Mouse (Mus musculus) myocyte (in vitro differentiated cells): Measurements from ENCODE around the gene Fam107b. TPM values are rescaled to one million over a fixed set of nuclear protein-coding genes. Genes with fewer than 3 reads are reported as not detected.

Experiments
- H3K27me3 ChIP-seq: one replicate; pipeline ENCODE4 v1.6.1; 2011; ENCODE audit not compliant: control insufficient read depth, insufficient read depth, insufficient read length
- H3K36me3 ChIP-seq: one replicate; pipeline ENCODE4 v1.6.1; 2011; ENCODE audit not compliant: control insufficient read depth, insufficient read depth
- H3K4me2 ChIP-seq: one replicate; pipeline ENCODE4 v1.6.1; 2011; ENCODE audit warnings: low read depth, control low read depth
- H3K4me3 ChIP-seq: one replicate; pipeline ENCODE4 v1.5.1; 2011; ENCODE audit warnings: mild to moderate bottlenecking, control low read depth, moderate library complexity
- H3K79me2 ChIP-seq: one replicate; pipeline ENCODE4 v1.6.1; 2011; ENCODE audit not compliant: control insufficient read depth, insufficient read depth
- H3ac ChIP-seq: one replicate; pipeline ENCODE4 v1.6.1; 2011; ENCODE audit not compliant: control insufficient read depth, insufficient read length
- CEBPB ChIP-seq: IDR thresholded peaks from 2 replicates; pipeline ENCODE4 v1.6.1; 2011; ENCODE audit warnings: mild to moderate bottlenecking, moderate library complexity; ENCODE audit not compliant: poor library complexity, insufficient read depth, severe bottlenecking
- E2F4 ChIP-seq: IDR thresholded peaks from one replicate; pipeline ENCODE4 v1.6.1; 2011; ENCODE audit warnings: mild to moderate bottlenecking, control low read depth, moderate library complexity; ENCODE audit not compliant: insufficient read depth
- MAX ChIP-seq: IDR thresholded peaks from one replicate; pipeline ENCODE4 v1.6.1; 2011; ENCODE audit warnings: low read depth, mild to moderate bottlenecking, control low read depth
- MYOD1 ChIP-seq, 3 experiments: IDR thresholded peaks; one replicate each; pipeline ENCODE4 v1.6.1; 2011; ENCODE audit warnings: control low read depth in 2 of 3, low read depth in 2 of 3, mild to moderate bottlenecking in 2 of 3, moderate library complexity in 1 of 3; ENCODE audit not compliant: insufficient read length in 2 of 3, control insufficient read depth in 1 of 3
- MYOG ChIP-seq, 3 experiments: IDR thresholded peaks; one replicate each; pipeline ENCODE4 v1.6.1; 2011; ENCODE audit warnings: control low read depth in 2 of 3, low read depth in 2 of 3, mild to moderate bottlenecking in 2 of 3; ENCODE audit not compliant: insufficient read length in 2 of 3, control insufficient read depth in 1 of 3, insufficient read depth in 1 of 3
- POLR2A ChIP-seq: IDR thresholded peaks from one replicate; pipeline ENCODE4 v1.6.1; 2011; ENCODE audit warnings: low read depth, mild to moderate bottlenecking, control low read depth, moderate library complexity; ENCODE audit not compliant: insufficient read length
- POLR2AphosphoS2 ChIP-seq: IDR thresholded peaks from one replicate; pipeline ENCODE4 v1.6.1; 2011; ENCODE audit warnings: low read depth, control low read depth; ENCODE audit not compliant: insufficient read length
- REST ChIP-seq: IDR thresholded peaks from one replicate; pipeline ENCODE4 v1.6.1; 2011; ENCODE audit warnings: mild to moderate bottlenecking, control low read depth, moderate library complexity; ENCODE audit not compliant: insufficient read depth, insufficient read length
- SRF ChIP-seq: IDR thresholded peaks from one replicate; pipeline ENCODE4 v1.6.1; 2011; ENCODE audit warnings: low read depth; ENCODE audit not compliant: control insufficient read depth, insufficient read length
- TCF12 ChIP-seq: IDR thresholded peaks from one replicate; pipeline ENCODE4 v1.6.1; 2011; ENCODE audit warnings: mild to moderate bottlenecking, control low read depth; ENCODE audit not compliant: poor library complexity, insufficient read depth, severe bottlenecking
- TCF3 ChIP-seq: IDR thresholded peaks from one replicate; pipeline ENCODE4 v1.6.1; 2011; ENCODE audit warnings: low read depth, control low read depth; ENCODE audit not compliant: insufficient read length
- USF1 ChIP-seq: IDR thresholded peaks from one replicate; pipeline ENCODE4 v1.6.1; 2011; ENCODE audit warnings: low read depth, mild to moderate bottlenecking, control low read depth, moderate library complexity
- polyA plus RNA-seq: library from polyadenylated mRNA; unstranded; fragments of >200 nt; fragmentation: generic; extraction: Trizol; gene quantifications from one replicate; pipeline ENCODE4 v1.2.1, GENCODE M21; 2012; ENCODE audit warnings: missing spikeins

Gene Fam107b
- polyA plus RNA-seq, 1 experiment: 10.0 TPM

DNA sequence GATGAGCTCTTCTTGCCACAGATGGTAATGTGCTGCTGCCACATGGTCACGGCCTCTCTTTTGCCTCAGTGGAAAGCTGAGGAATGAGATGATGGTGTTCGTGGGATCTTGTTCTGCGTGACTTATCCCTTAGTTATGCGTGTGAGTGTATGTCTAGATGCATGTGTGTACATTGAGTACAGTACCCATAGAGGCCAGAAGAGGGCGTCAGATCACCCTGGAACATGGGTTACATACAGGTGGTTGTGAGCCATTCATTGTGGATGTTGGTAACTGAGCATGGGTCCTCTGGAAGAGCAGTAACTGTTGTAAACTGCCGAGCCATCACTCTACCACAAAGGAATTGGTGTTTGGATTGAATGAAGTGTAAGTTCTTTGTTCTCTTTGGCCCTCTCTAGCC lies 188.1 kb downstream of the Fam107b start:
- H3K79me2 ChIP-seq: peaks cover 28% of the 10 kb centered on the region
- H3K36me3 ChIP-seq: no peaks in the 10 kb centered on the region
- no peak overlapping the region for H3K4me2 ChIP-seq
- H3ac ChIP-seq: no peak overlapping the region
- TF ChIP-seq POLR2A: no peak
- no peak for TF ChIP-seq E2F4
- no peak for TF ChIP-seq TCF12
- no peak for TF ChIP-seq POLR2AphosphoS2
- no peak for TF ChIP-seq MYOG (IDR thresholded peaks at IDR 0.05; ENCODE audit: control insufficient read depth in 1 of 3, insufficient read depth in 1 of 3, insufficient read length in 2 of 3, low read depth in 2 of 3)
- no peak for TF ChIP-seq REST
- no peak for TF ChIP-seq MAX
- TF ChIP-seq USF1: no peak
- no peak for TF ChIP-seq SRF
- TF ChIP-seq CEBPB: no peak
- no peak for TF ChIP-seq MYOD1 (IDR thresholded peaks at IDR 0.05; ENCODE audit: control insufficient read depth in 1 of 3, insufficient read length in 2 of 3, low read depth in 2 of 3)
- no peak for TF ChIP-seq TCF3
- no peak overlapping the region for H3K4me3 ChIP-seq
- no peaks in the 10 kb centered on the region for H3K27me3 ChIP-seq

- H3K79me2 ChIP-seq: peaks cover 32% of the 10 kb centered on the region
- H3K27me3 ChIP-seq: no peaks in the 10 kb centered on the region
- no peak overlapping the region for H3K4me3 ChIP-seq
- TF ChIP-seq TCF3 (no peak), REST (no peak)
- no peak overlapping the region for H3ac ChIP-seq
- H3K36me3 ChIP-seq: no peaks in the 10 kb centered on the region
- no peak overlapping the region for H3K4me2 ChIP-seq
These were observed 190.0 kb downstream of the Fam107b start for GRCm38 (mm10) chr2:3760234-3760836.

GRCm38 (mm10) chr2:3764136-3764535 lies 193.8 kb downstream of the Fam107b start:
- Histone ChIP-seq H3K79me2 (peaks cover 41% of the 10 kb centered on the region), H3ac (no peak overlapping the region), H3K36me3 (no peaks in the 10 kb centered on the region), H3K4me2 (peak overlapping the region; percentile 12), H3K4me3 (no peak overlapping the region), H3K27me3 (no peaks in the 10 kb centered on the region)
- TF ChIP-seq CEBPB (peak; percentile 81; the same call in 1 of the 2 replicates), REST (no peak)

DNA sequence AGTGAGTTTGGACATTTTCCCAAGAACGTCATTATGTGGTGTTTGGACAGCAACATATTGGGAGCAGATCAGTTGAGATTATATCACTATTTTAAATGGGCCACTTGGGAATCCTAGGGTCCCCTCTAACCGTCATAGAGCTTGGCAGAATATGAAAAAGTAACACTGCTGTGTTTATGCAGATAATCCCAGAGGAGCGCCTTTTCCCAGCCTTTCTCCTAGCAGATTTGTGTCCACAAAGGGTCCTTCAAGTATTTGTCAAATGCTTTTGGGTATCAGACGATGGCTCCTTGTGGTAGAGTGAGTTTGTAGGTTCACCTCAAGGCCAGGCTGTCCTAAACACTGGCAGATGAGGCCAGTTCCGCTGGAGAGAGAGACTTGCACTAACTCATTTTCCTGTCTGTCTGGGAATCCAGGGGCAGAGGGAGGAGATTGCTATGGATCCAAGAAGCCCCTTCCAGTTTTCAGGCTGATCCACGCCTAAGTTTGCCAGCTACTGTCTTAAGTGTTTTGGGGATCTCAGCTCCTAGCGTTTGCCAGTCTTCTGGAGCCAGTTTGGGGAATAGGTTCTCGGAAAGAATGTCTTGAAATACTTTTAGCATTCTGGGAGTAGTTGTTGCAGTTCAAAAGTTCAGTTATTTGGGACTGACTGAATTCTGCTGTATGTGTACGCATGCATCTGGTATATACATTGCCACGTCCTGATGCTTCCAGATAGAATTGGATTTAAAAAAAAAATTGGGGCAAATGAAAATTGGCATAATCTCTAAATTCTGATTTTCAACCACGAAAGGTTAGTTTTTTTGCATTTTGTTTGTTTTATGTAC lies 195.9 kb downstream of the Fam107b start:
- no peaks in the 10 kb centered on the region for H3K36me3 ChIP-seq
- no peak overlapping the region for H3K4me2 ChIP-seq
- no peak for TF ChIP-seq E2F4
- no peak for TF ChIP-seq MYOG (IDR thresholded peaks at IDR 0.05; ENCODE audit: control insufficient read depth in 1 of 3, insufficient read depth in 1 of 3, insufficient read length in 2 of 3, low read depth in 2 of 3)
- TF ChIP-seq REST: no peak
- TF ChIP-seq MYOD1 (IDR thresholded peaks at IDR 0.05; ENCODE audit: control insufficient read depth in 1 of 3, insufficient read length in 2 of 3, low read depth in 2 of 3): no peak
- TF ChIP-seq SRF: no peak
- no peak for TF ChIP-seq POLR2AphosphoS2
- no peak for TF ChIP-seq CEBPB
- TF ChIP-seq POLR2A: no peak
- no peak for TF ChIP-seq MAX
- TF ChIP-seq TCF3: no peak
- no peak for TF ChIP-seq USF1
- TF ChIP-seq TCF12: no peak
- H3K27me3 ChIP-seq: no peaks in the 10 kb centered on the region
- no peak overlapping the region for H3K4me3 ChIP-seq
- peaks cover 34% of the 10 kb centered on the region for H3K79me2 ChIP-seq
- H3ac ChIP-seq: no peak overlapping the region

- Histone ChIP-seq H3ac (no peak overlapping the region), H3K4me2 (no peak overlapping the region), H3K4me3 (no peak overlapping the region), H3K79me2 (peaks cover 19% of the 10 kb centered on the region), H3K36me3 (no peaks in the 10 kb centered on the region), H3K27me3 (no peaks in the 10 kb centered on the region)
- TF ChIP-seq MYOD1 (IDR thresholded peaks at IDR 0.05; ENCODE audit: control insufficient read depth in 1 of 3, insufficient read length in 2 of 3, low read depth in 2 of 3): no peak
- TF ChIP-seq CEBPB: no peak
- TF ChIP-seq TCF12: no peak
- TF ChIP-seq MYOG (IDR thresholded peaks at IDR 0.05; ENCODE audit: control insufficient read depth in 1 of 3, insufficient read depth in 1 of 3, insufficient read length in 2 of 3, low read depth in 2 of 3): no peak
- TF ChIP-seq USF1: no peak
- TF ChIP-seq E2F4: no peak
- no peak for TF ChIP-seq POLR2AphosphoS2
- TF ChIP-seq POLR2A: no peak
- no peak for TF ChIP-seq SRF
- no peak for TF ChIP-seq REST
- no peak for TF ChIP-seq MAX
- TF ChIP-seq TCF3: no peak
These were observed 199.0 kb downstream of the Fam107b start for GRCm38 (mm10) chr2:3769260-3769659.
